Mouse (Mus musculus) hematopoietic stem cell, adult 5-6 weeks (primary cell): ENCODE data around the gene Eif3l. TPM values are rescaled to one million over a fixed set of nuclear protein-coding genes. Genes with fewer than 3 reads are reported as not detected.

Experiments
- ATAC-seq, 2 experiments: fragments of 125-278 bp in 1 of 2; replicated peaks in 1 of 2; 2 replicates each; pipeline ENCODE4 v1.8.0; 2016 to 2017; ENCODE audit warnings: inconsistent platforms in 2 of 2, mild to moderate bottlenecking in 2 of 2, moderate number of reproducible peaks in 2 of 2, low read depth in 1 of 2, moderate TSS enrichment in 1 of 2; ENCODE audit not compliant: low FRiP score in 2 of 2, poor library complexity in 2 of 2, severe bottlenecking in 2 of 2, insufficient read depth in 1 of 2, low TSS enrichment in 1 of 2
- total RNA-seq: library from RNA; stranded (forward); fragments of 172-1452, 232-1000 nt; gene quantifications from 2 replicates; pipeline ENCODE4 v1.2.3, GENCODE M21; 2017

Gene Eif3l
- total RNA-seq, 1 experiment from 2014 or later: 224 TPM

GRCm38 (mm10) chr15:79071117-79072039 lies 3.6 kb upstream of the Eif3l start:
- ATAC-seq: no peak

GRCm38 (mm10) chr15:79073752-79074151 lies 1.2 kb upstream of the Eif3l start:
- no peak for ATAC-seq

- no peak for ATAC-seq
These were observed 533 bp upstream of the Eif3l start for GRCm38 (mm10) chr15:79074446-79074845.

- no peak for ATAC-seq
These were observed 833 bp downstream of the Eif3l start for GRCm38 (mm10) chr15:79075658-79076365.

- ATAC-seq: no peak
These were observed 4.6 kb downstream of the Eif3l start for GRCm38 (mm10) chr15:79079567-79079966.

- ATAC-seq: no peak
These were observed 17.3 kb downstream of the Eif3l start for GRCm38 (mm10) chr15:79092284-79092683.

GRCm38 (mm10) chr15:79093083-79093839 lies 18.3 kb downstream of the Eif3l start:
- ATAC-seq: no peak

GRCm38 (mm10) chr15:79095483-79095882 lies 20.5 kb downstream of the Eif3l start:
- ATAC-seq: no peak

- no peak for ATAC-seq
These were observed 21.6 kb downstream of the Eif3l start for GRCm38 (mm10) chr15:79096556-79096955.

GRCm38 (mm10) chr15:79097135-79097534 lies 22.2 kb downstream of the Eif3l start:
- ATAC-seq: no peak

- no peak for ATAC-seq
These were observed 22.6 kb downstream of the Eif3l start for GRCm38 (mm10) chr15:79097611-79098025.

GRCm38 (mm10) chr15:79098220-79098619 lies 23.2 kb downstream of the Eif3l start:
- no peak for ATAC-seq

GRCm38 (mm10) chr15:79098868-79099267 lies 23.9 kb downstream of the Eif3l start:
- ATAC-seq: no peak; a peak in 1 of 4 replicates

- ATAC-seq: no peak
These were observed 24.5 kb downstream of the Eif3l start for GRCm38 (mm10) chr15:79099456-79099855.

GRCm38 (mm10) chr15:79100391-79100790 lies 25.4 kb downstream of the Eif3l start:
- no peak for ATAC-seq

- ATAC-seq: no peak
These were observed 26.6 kb downstream of the Eif3l start for GRCm38 (mm10) chr15:79101531-79101930.

- no peak for ATAC-seq
These were observed 28.3 kb downstream of the Eif3l start for GRCm38 (mm10) chr15:79103264-79103663.

GRCm38 (mm10) chr15:79105804-79106203 lies 30.8 kb downstream of the Eif3l start:
- ATAC-seq: no peak
